Mouse (Mus musculus) megakaryocyte, embryonic 14.5 days (primary cell): Measurements from ENCODE around the gene Aars.

Experiments used
- FLI1 ChIP-seq: IDR thresholded peaks from 2 replicates; pipeline ENCODE4 v1.6.1; 2012; ENCODE audit warnings: low read length, inconsistent platforms, mixed read lengths
- GATA1 ChIP-seq: IDR thresholded peaks from 3 replicates; pipeline ENCODE4 v1.6.1; 2012; ENCODE audit warnings: mixed read lengths, low read length, inconsistent platforms, borderline replicate concordance

DNA sequence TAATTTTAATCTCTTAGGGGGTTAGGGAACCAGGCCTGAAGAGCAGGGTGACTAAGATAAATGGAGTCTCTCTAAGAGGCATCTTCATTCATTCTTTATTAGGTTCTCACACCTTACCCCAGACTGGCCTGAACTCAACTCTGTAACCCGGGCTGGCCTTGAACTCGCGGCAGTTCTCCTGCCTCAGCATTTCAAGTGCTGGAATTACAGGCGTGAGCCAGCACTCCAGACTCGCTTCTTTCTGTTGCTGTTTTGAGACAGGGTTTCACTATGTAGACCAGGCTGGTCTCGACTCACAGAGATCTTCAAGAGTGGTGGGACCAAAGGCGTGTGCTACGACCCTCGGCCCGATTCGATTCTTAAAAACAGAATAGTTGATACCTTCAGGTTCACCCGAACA is 1.3 kb downstream of the Aars start:
- no peak for TF ChIP-seq GATA1
- no peak for TF ChIP-seq FLI1
